Mouse (Mus musculus) cerebellum, adult 11 months (tissue): ENCODE measurements around the gene Trib3.
"Not testable (repeated sequence)": the region's sequence is repeated elsewhere in the genome, so short reads cannot be mapped to it uniquely, and the experiment has no call there.

Source experiments
- DNase-seq: peaks from one replicate; pipeline ENCODE4 v3.0.0; 2022

The Trib3 gene

DNA sequence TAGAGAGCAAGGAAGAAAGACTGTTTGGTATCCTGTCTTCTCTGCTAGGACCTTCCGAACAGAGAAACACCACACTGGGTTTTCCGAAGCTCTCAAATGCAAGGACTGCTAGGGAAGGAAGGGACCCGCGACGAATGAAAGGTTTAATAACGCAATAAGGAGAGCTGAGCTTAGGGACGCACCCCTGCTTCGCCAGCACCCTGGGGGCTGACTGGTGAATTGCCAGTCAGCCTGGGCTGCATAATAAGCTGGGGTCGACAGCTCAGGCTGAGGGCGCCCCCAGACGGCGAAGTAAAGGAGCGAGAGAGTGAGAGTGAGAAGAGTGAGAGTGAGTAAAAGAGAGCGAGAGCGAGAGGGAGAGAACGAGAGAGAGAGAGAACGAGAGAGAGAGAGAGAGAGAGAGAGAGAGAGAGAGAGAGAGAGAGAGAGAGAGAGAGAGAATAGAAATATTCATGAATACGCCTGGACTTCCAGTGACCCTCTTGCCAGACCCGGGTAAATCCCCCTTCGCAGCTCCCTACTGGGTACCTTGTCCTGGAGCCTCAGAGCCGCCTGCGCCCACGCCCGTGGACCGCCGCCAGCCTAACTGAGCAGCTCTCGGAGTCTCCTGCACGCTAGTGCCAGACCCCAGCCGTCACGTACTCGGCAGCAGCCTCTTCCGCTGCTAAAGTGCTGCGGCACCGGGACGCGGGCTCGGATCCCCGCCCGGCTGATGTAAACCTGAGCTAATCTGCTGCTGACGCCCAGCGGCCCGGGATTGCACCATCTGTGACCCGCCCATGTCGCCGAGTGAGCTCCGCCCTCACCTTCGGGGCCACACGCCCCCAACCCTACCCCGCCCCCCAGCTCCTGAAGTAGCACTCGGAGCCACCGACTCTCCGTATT is at the start of gene Trib3:
Gene Trib3, minus strand, starts transcription at position 704 of the 885 bp plus-strand sequence.
- peak; percentile 72 for DNase-seq

DNA sequence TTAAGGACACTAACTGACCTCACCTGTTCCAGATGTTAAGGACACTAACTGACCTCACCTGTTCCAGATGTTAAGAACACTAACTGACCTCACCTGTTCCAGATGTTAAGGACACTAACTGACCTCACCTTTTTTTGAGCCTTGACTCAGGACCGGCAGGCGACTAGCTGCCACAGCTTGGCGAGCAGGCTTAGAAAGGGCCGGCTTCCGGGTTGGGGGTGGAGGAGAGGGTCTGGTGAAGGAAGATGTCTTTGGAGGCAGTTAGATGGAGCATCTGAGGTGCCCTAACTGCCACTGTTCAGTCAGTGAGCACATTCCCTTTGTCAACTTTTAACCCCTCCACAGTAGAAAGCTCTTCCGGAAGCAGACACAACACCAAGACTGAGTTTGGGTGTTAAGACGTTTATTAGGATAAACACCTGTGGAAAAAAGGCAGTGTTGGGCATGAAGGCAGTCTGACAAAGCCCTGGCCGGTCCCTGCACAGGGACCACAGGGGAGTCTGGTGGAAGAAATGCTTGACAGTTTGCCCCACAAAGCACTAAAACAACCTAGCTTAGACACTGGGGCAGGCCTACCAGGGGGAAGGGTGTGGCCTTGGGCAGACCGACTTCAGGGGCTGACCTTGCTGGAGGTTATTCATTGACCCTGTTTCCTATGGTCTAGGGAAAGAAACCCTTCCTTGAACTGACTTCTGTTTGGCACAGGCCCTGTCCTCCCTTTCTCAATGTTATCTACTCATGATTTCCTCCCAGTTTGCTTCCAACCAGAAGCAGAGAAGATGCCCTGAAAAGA is 49.6 kb upstream of the Trib3 start:
- no peak for DNase-seq

DNA sequence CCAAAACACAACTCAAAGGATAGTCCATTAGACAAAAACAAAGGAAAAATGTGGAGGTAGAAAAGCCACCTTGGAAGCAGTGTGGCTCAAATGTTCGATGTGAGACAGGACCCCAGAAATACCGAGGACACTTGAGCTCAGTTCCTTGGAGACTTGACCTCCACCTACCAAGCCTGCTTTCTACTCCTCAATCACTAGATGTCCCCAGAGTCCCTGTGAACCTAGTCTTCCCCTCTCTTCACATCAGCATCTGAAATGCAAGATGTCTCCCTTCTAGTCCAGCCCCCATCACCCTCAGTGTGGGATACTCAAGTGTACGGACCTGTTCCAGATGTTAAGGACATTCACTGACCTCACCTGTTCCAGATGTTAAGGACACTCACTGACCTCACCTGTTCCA is 49.0 kb upstream of the Trib3 start:
- DNase-seq, result peak; percentile 44

DNA sequence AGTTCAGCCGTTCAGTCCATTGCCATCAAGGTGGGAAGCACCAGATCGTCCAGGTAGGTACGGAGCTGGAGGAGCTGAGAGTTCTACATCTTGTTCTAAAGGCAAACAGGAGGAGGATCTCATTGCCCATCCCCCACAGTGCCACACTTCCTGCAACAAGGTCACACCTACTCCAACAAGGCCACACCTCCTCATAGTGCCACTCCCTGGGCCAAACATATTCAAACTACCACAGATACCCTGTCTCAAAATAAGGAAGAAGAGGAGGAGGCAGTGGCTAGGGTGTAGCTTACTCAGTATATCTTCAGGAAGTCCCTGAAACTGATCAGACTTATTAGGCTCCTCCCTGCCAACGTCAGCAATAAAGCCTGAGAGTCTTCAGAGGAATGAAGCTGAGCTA is 40.4 kb upstream of the Trib3 start:
- no peak for DNase-seq

DNA sequence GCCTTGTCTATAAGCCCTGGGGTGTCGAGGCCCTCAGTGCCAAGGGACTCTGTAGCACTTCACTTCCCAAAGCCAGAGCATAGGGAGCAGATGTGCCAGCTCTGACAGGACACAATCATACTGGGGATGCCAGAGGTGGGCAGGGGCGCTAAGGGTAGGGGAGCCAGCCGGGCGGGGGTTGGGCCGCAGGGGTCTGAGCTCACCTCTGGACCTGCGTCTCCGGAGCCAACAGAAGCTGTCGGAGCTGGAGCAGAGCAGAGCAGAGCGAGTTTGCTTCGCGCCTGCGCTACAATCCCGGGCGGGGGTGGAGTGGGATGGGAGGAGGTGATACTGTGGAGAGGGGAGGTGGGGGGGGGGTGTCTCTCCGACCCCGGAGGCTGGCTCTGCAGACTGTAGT is 32.5 kb upstream of the Trib3 start, which contains the start of gene Nrsn2:
Gene Nrsn2, minus strand, starts transcription at position 294 of the 397 bp plus-strand sequence.
- no peak for DNase-seq

DNA sequence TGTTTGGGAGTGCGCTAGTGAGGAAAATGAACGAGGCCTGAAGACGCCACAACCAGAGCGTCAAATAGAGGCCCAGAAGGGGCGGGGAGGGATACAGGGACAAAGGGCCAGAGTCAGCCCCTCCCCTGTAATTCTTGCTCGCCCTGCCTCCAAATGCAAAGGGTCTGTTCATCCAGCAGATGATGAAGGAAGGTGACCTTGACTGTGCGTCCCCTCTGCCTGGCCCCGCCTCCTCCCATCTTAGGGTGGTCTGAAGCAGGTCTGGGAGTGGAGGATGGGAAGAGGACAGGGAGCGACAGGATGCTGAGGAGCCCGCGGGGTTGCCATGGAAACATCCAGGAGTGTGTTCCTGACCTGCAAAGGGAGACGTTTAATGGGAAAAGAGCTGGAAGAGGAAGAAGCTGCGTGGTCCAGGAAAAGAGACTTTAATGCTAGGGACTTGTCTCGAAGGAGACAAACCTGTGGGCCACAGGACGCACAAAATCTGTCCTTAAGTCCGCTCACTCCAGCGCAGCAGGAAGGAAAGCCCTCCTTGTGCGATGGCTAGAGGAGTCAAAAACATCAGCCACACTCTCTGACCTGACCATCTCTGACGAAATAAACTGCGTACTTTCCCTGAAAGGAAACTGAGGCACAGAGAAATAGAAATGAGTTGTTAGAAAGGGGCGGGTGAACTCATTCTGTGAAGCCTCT is 32.0 kb upstream of the Trib3 start:
- DNase-seq, result no peak

DNA sequence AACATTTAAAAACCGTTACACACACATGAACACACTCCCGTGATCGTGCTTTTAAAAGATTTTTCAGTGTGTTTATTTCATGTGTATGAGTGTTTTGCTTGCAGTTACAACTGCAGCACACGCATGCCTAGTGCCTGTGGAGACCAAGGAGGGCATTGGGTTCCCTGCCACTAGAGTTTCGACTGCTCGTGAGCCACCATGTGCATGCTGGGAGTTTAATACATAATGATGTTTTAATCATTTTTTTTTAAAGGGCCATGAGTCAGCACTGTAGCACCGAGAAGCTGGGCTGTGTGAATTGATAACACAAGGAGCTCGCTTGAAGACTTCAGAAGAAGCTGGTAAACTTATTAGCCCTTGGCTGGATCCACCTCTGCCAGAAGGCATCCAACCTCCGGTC is 29.7 kb upstream of the Trib3 start:
- DNase-seq, result no peak

DNA sequence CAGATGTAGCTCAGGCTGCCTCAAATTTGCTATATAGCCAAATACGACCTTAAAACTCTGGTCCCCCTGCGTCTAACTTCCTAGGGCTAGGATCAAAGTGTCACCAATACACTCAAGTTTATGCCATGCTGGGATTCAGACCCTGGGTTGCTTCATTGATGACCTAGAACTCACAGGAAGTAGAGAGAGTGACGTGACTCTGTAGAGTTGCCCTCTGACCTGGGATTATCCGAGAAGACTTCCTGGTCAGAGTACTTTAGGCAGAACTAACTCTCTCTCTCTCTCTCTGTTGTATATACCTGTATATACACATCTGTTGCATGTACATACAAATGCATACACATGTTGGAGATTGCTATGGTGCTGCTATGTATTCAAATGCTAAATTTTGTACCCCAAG is 28.8 kb upstream of the Trib3 start:
- DNase-seq, result no peak

DNA sequence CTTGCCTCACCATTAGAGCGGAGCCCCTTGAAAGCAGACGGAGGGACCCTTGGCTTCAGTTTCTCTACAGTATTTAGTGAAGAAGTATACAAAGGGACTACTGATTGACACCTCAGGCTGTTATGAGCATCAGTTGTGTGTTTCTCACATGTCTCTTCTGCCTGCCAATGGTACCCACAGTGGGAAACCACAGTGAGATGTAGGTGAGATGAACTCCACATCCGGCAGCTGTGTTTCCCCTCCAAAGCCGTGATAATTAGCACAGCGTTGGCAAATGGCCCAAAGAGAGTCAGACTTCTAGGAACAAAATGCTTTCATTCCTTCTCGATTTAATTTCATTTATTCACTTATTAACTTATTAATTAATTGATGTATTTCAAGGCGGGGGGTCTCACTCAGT is 28.3 kb upstream of the Trib3 start:
- DNase-seq, result no peak

DNA sequence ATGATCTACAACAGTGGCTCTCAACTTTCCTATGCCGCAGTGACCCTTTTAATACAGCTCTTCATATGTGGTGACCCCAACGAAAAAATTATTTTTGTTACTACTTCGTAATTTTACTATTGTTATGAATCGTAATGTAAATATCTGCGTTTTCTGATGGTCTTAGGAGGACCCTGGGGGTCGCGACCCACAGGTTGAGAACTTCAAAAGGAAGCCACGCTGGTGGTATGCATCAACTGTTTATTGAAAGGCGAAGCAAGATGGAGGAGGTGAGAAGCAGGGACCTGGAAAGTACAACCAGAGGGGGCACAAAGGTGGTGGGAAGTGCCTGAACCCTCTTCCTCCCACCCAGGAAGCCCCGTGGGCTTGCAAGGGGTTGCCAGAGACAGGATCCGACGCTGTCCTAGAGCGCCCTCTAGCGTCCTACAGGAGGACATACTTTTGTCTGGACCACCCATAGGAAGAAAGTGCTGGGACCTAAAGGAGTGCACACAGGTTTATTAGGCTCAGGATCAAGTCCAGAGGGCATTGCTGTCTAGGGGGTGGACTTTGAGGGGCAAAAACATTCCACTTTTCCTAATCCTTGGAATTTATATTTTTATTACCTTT is 24.8 kb upstream of the Trib3 start:
- peak; percentile 19 for DNase-seq

DNA sequence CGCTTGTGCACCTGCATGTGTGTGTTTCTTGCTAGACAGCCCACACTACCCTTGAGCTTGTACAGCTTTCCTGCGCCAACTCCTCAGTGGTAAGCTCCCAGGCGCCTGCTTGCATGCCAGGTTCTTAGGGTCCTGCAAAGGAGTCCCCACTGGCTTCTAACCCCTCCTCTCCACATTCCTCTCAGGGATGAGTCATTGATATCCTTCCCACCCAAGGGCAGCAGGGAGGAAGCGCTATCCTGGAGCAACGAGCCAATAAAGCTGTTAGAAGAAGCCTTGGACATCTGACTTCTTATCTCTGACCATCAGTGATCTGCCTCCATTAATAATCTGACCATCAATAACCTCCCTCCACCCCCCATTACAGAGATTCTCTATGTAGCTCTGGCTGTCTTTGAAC is 24.1 kb upstream of the Trib3 start:
- no peak for DNase-seq

DNA sequence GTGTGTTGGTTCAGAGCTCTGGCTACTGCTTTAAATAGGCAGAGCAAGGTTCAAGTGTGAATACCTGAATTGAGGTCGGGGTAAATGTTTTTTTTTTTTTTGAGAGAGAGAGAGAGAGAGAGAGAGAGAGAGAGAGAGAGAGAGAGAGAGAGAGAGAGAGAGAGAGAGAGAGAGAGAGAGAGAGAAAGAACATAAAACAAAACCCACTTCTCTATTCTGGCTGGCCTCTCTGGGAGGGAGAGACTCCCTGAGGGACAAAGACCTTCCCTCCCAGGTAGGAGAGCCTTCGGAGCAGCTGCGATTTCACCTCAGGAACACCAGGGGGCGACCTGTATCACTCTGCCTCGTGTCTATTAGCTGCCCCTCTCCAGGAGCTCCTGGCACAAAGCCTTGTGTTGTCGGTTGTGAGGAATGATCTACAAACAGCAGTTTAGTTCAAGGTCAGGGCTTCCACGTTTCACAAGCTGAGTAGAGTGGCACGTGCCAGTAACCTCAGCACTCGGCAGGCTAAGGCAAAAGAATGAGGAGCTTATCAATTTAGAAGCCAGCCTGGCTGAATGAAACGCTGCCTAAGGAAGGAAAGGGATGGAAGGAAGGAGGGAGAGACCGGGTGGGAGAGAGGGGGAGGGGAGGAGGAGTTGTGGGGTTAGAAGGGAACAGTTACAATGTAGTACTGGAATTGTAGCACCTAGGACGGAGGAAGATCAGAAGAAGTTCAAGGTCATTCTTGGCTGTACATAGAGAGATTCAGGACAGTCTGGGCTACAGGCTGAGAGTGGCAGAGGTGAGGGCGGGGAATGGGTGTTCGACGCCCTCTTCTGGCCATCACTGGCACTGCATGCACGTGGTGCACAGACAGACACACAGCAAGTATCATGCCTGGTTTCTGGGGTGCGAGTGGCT is 19.7 kb upstream of the Trib3 start:
- peak; percentile 56 for DNase-seq

DNA sequence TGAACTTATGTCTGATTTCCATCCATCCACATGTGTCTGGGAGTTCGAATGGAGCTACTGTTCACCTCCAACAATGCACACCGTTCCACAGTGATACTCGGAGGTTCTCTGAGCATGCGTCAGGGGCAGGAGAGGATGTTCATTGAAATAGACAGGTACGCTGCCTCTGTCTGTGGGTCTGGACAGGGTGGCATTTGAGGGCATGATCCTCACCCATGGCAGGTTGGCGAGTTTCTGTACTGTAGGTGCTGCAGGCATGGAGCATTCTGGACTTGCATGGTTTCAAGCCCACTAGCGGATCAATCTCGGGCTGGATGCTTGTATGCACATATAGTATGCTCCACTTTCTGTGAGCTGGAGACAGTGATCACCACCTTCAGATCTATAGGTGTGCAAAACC is 17.4 kb upstream of the Trib3 start:
- no peak for DNase-seq

DNA sequence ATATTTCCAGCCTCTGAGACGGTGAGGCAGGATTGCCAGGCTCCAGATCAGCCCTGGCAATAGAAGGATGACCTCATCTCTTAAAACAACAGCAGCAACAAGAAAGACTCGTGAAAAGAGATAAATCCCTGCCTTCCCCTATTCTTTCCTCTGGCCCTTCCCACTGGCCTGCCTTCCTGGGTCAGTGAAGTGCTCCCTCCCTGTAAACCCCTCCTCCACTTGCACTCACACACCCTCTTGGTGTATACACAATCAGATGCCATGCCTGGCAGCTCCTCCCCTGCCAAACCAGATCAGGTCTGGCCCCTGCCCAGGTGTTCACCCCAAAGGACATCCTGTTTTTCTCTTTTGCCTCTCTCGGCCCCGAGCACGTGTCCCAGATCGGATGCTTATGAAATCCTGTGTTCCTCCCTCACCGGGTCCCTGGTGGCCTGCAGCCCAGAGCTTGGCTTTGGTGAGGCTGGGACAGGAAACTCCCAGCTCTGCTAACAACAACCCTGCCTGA is 16.5 kb upstream of the Trib3 start:
- no peak for DNase-seq

DNA sequence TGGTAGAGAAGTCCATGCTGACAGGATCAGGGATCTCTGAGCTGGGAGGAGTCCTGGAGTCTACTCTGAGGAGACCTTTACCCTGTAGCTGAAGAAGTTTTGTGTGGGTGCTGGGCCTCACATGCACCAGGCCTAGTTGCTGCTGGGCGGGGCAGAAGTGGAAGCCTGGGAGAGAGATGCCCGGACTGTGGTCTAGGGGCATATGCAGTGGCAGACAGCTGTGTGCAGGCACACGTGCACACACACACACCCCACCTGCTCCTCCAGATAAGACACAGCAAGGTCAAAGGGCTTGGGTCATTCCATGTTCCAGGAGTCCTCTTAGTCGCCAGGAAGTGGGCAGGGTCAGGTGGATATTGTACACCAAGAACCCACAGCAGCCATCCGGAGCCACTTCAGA is 15.8 kb upstream of the Trib3 start:
- no peak for DNase-seq

DNA sequence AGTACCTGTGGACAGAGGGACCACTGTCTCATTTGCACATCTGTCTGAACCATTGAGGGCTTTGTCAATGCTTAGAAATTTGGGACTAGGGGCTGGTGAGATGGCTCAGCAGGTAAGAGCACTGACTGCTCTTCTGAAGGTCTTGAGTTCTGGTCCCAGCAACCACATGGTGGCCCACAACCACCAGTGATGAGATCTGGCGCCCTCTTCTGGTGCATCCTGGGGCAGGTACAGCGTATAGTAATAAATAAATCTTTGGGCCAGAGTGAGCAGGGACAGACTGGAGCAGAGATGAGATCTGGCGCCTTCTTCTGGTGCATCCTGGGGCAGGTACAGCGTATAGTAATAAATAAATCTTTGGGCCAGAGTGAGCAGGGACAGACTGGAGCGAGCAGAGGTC is 15.1 kb upstream of the Trib3 start:
- not testable (repeated sequence) for DNase-seq

DNA sequence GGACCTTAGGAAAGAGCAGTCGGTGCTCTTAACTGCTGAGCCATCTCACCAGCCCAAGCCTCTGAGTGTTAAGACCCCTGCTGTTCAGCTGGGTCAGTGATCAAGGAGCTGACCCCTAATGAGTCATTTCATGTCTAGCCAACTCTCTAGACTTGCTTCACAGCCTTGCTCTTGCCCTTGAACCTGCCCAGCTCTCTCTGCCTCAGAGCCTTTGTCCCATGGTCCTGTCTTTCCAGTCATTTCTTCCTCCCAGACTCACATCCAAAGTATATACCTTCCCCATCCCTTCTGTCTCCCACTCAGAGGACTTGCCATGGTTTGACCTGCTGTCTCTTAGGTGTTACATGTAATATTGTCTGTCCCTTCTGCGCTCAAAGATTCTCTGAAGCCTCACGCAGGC is 13.4 kb upstream of the Trib3 start:
- DNase-seq, result no peak

DNA sequence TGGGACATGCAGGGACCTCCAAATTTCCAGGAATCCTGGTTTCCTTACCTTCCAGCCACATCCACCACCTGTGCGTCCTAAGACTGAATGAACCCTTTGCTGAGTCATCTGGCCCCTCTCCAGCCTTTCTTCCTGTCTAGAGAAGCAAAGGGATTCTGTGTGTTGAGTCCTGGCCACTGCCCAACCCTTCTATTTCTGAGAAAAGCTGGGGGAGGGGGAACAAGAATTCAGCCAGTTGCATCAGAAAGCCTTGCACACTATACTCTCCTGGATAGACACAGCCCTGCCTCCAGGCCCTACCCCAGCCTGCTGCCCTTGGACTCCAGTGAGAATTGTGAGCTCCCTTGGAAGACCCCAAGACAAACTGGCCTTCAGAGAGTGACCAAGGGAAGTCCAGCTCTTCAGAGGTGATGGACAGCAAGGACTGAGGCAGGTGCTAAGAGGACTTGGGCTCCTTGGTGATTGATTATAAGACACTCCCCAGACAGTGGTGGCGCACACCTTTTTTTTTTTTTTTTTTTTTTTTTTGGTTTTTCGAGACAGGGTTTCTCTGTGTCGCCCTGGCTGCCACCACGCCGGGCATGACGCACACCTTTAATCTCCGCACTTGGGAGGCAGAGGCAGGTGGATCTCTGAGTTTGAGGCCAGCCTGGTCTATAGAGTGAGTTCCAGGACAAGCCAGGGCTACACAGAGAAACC is 6.2 kb upstream of the Trib3 start:
- no peak for DNase-seq

DNA sequence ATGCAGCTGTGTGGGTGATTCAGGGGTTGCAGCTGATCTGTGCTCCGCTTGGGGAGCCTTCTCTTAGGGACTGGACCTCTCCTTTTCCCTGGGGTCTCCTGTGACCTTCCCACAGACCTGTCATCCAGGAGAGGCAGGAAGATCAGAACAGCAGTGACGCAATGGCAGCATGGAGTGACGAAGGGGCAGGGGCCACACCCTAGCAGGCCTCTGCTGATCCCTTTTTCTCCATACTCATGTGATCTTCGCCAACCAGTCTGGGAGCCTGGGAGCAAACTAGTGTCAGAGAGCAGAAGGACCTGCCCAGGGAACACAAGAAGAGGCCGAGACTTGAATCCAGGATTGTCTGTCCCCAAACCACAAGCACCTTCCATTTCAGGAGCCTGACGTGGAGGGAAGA is 5.4 kb upstream of the Trib3 start:
- DNase-seq, result no peak

DNA sequence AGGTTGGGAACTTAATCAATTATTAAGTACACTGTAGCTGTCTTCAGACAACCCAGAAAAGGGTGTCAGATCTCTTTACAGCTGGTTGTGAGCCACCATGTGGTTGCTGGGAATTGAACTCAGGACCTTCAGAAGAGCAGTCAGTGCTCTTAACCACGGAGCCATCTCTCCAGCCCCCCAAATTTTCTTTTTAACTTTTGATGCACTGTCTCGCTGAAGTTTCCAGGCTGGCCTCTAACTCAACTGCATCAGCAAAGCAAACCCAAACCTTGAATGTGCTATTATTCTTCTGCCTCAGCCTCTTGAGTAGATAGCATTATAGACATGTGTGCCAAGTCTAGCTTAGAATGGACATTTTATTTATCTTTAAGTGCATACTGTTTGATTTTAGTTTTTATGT is 3.9 kb upstream of the Trib3 start:
- DNase-seq, result no peak
